Mouse (Mus musculus): Measurements from ENCODE around the gene Utrn. TPM values are rescaled to one million over a fixed set of nuclear protein-coding genes. Genes with fewer than 3 reads are reported as not detected.

Utrn gene
- polyA plus RNA-seq (2015; fragmentation: Nextera tagmentation; extraction: Ambion mirVana) = 23.7 and 33.1 TPM in 2 replicates

GRCm38 (mm10) chr10:12869029-12869671 is at the start of gene Utrn:
Utrn (minus strand) TSS chr10:12869365.

Other genes starting within 250 kb of the Utrn start
- gene Stx11, start 94.9 kb upstream of the Utrn start, polyA plus RNA-seq (2015; fragmentation: Nextera tagmentation; extraction: Ambion mirVana) = 23.4 and 26.5 TPM in 2 replicates
- 31.5 and 32.8 TPM in 2 replicates for gene Sf3b5, start 136.0 kb upstream of the Utrn start, polyA plus RNA-seq (2015; fragmentation: Nextera tagmentation; extraction: Ambion mirVana)
- gene Plagl1, start 191.1 kb upstream of the Utrn start, polyA plus RNA-seq (2015; fragmentation: Nextera tagmentation; extraction: Ambion mirVana) = 15.0 and 21.2 TPM in 2 replicates

Measured in spleen, postnatal 0 days (tissue).